Mouse (Mus musculus): Measurements from ENCODE around the gene Coq8b.

Coq8b gene

GRCm38 (mm10) chr7:27306161-27307160, 73.6 kb downstream of the Coq8b start:
- no peak for DNase-seq (ENCODE audit: low spot score in 2 of 2)

DNA sequence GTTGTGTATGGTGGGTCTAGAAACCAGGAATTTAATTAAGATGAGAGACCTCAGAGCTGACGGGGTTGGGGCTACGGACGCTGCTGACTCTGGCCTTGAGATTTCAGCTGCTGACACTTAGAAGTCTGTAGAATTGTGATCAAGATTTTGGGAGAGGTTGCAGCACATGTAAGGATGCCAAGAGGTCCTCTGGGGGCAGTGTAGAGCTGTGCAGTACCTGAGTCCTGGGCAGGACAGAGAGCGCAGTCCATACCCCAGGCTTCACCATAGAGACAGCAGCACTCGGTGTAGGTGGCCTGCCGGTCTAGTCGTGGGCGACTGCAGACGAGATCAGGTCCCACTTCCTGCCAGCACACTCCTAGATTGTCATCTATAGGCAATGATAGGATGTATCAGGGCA, 74.7 kb downstream of the Coq8b start:
- DNase-seq (ENCODE audit: low spot score in 2 of 2), result no peak

Measured in frontal cortex, postnatal 36 days (tissue).